Mouse (Mus musculus) embryonic facial prominence, embryonic 10.5 days (tissue): Measurements from ENCODE around the gene Hmces. TPM values are rescaled to one million over a fixed set of nuclear protein-coding genes. Genes with fewer than 3 reads are reported as not detected.

Source experiments
- DNase-seq: peaks from one replicate; pipeline ENCODE4 v3.0.0-alpha.2; 2017; ENCODE audit warnings: low spot score
- H3K27ac ChIP-seq: fragments of 300-500 bp; sonication (generic); replicated peaks from 2 replicates; pipeline ENCODE4 v1.5.1; 2016; ENCODE audit warnings: mild to moderate bottlenecking
- H3K27me3 ChIP-seq: fragments of 300-500 bp; sonication (generic); replicated peaks from 2 replicates; pipeline ENCODE4 v1.6.1; 2016; ENCODE audit warnings: low read depth, mild to moderate bottlenecking; ENCODE audit not compliant: poor library complexity, severe bottlenecking
- H3K36me3 ChIP-seq: fragments of 300-500 bp; sonication (generic); replicated peaks from 2 replicates; pipeline ENCODE4 v1.6.1; 2016; ENCODE audit warnings: mild to moderate bottlenecking, moderate library complexity
- H3K4me1 ChIP-seq: fragments of 300-500 bp; sonication (generic); 2 replicates; pipeline ENCODE4 v1.6.1; 2016
- H3K4me3 ChIP-seq: fragments of 300-500 bp; sonication (generic); 2 replicates; pipeline ENCODE4 v1.5.1; 2016; ENCODE audit warnings: mild to moderate bottlenecking, moderate library complexity
- H3K9me3 ChIP-seq: fragments of 300-500 bp; sonication (generic); 2 replicates; pipeline ENCODE4 v1.6.1; 2016; ENCODE audit warnings: mild to moderate bottlenecking
- WGBS: fragments of 180-500 bp; shearing (Covaris S2); methylation state at CpG from one replicate; pipeline ENCODE4 v1.1.7; 2016; 5-methylcytosine and 5-hydroxymethylcytosine counted together
- polyA plus RNA-seq: library from polyadenylated mRNA; unstranded; fragments of >200 nt; fragmentation: Nextera tagmentation; extraction: Ambion mirVana; gene quantifications from 2 replicates; pipeline ENCODE4 v1.2.1, GENCODE M21; 2016

Hmces gene
- polyA plus RNA-seq, 1 experiment from 2014 or later, result 67.1 TPM

DNA sequence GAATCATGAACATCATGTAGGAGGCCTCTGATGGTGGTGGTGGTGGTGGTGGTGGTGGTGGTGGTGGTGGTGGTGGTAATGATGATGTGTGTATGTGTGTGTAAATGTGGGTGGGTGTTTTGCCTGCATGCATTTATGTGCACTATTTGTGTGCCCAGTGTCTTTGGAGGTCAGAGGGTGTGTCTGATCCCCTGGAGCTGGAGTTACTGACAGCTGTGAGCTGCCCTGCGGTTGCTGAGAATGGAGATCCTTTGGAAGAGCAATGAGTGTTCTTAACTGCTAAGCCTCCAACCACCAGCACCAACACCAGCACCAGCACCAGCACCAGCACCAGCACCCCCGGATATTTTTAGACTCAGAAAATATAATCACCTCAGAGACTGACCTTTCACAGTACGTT, 31.5 kb upstream of the Hmces start:
- Histone ChIP-seq H3K36me3 (no peaks in the 10 kb centered on the region), H3K27ac (no peak overlapping the region), H3K9me3 (no peaks in the 10 kb centered on the region), H3K4me1 (peaks cover 7% of the 10 kb centered on the region), H3K27me3 (no peaks in the 10 kb centered on the region), H3K4me3 (no peak overlapping the region)
- 84% methylated on average over 3 of the region's 3 CpGs for WGBS
- DNase-seq, result no peak

- Histone ChIP-seq H3K9me3 (no peaks in the 10 kb centered on the region), H3K27ac (no peak overlapping the region), H3K4me3 (no peak overlapping the region), H3K36me3 (no peaks in the 10 kb centered on the region), H3K27me3 (no peaks in the 10 kb centered on the region), H3K4me1 (peaks cover 7% of the 10 kb centered on the region)
- DNase-seq, result no peak
- 71% methylated on average over 4 of the region's 4 CpGs for WGBS
These were observed 30.9 kb upstream of the Hmces start for GRCm38 (mm10) chr6:87882816-87883215.

- DNase-seq, result no peak
- Histone ChIP-seq H3K9me3 (no peaks in the 10 kb centered on the region), H3K4me1 (peaks cover 10% of the 10 kb centered on the region), H3K27ac (no peak overlapping the region), H3K36me3 (peaks cover 29% of the 10 kb centered on the region), H3K4me3 (no peak overlapping the region), H3K27me3 (no peaks in the 10 kb centered on the region)
- 82% methylated on average over 1 of the region's 1 CpGs for WGBS
These were observed 27.0 kb upstream of the Hmces start for GRCm38 (mm10) chr6:87886721-87887120.

DNA sequence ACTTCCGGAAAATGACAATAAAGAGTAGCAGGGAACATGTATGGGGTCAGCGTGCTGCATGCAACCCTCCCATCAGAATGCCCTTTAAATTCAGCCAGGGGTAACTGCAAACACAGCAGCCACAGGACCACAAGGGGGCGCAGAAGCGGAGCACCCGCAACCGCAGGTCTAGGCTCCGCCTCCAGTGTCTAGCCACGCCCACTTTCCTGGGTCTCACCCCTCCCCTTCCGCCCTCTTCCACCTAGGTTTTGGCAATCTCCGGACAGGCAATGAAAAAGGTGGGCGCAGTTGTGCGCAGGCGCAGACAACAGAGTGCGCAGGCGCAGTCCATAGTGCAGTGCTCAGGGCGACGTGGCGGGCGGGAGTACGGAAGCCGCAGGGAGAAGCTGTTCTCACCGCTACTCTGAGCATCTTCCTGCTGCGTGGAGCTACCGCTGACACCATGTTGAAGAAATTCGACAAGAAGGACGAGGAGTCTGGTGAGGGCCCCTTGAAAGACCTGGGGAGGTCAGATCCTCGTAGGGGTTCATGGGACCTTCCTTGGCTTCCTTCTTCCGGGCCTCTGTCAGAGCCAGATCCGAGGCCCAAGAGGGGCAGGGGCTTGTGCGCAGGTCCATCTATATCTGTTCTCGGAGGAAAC, 26.0 kb upstream of the Hmces start, which contains the start of gene Copg1:
Gene Copg1, plus strand, starts transcription at position 221 of the 640 bp plus-strand sequence.
- peak; percentile 100 for DNase-seq
- Histone ChIP-seq H3K27me3 (no peaks in the 10 kb centered on the region), H3K4me3 (peak within 1 kb of the TSS; percentile 89), H3K36me3 (peaks cover 39% of the 10 kb centered on the region), H3K9me3 (no peaks in the 10 kb centered on the region), H3K4me1 (peaks cover 10% of the 10 kb centered on the region), H3K27ac (peak within 1 kb of the TSS; percentile 90)
- WGBS, result under 1% methylated on average over 31 of the region's 31 CpGs

GRCm38 (mm10) chr6:87893931-87894330, 19.8 kb upstream of the Hmces start:
- H3K4me1 ChIP-seq, result peaks cover 2% of the 10 kb centered on the region
- H3K9me3 ChIP-seq, result no peaks in the 10 kb centered on the region
- no peak for DNase-seq
- WGBS, result 94% methylated on average over 7 of the region's 7 CpGs
- H3K4me3 ChIP-seq, result no peak overlapping the region
- H3K27me3 ChIP-seq, result no peaks in the 10 kb centered on the region
- H3K27ac ChIP-seq, result no peak overlapping the region
- H3K36me3 ChIP-seq, result peaks cover 100% of the 10 kb centered on the region

- WGBS, result 96% methylated on average over 10 of the region's 10 CpGs
- Histone ChIP-seq H3K4me1 (no peaks in the 10 kb centered on the region), H3K9me3 (no peaks in the 10 kb centered on the region), H3K4me3 (no peak overlapping the region), H3K27me3 (no peaks in the 10 kb centered on the region), H3K36me3 (peaks cover 100% of the 10 kb centered on the region), H3K27ac (no peak overlapping the region)
- no peak for DNase-seq
These were observed 15.7 kb upstream of the Hmces start for GRCm38 (mm10) chr6:87898028-87898427.

GRCm38 (mm10) chr6:87906632-87907031, 7.1 kb upstream of the Hmces start:
- Histone ChIP-seq H3K27ac (no peak overlapping the region), H3K9me3 (no peaks in the 10 kb centered on the region), H3K36me3 (peaks cover 99% of the 10 kb centered on the region), H3K4me3 (no peak overlapping the region), H3K4me1 (no peaks in the 10 kb centered on the region), H3K27me3 (no peaks in the 10 kb centered on the region)
- WGBS, result 67% methylated on average over 5 of the region's 5 CpGs
- DNase-seq, result peak; percentile 23

GRCm38 (mm10) chr6:87909181-87909580, 4.6 kb upstream of the Hmces start:
- 89% methylated on average over 6 of the region's 6 CpGs for WGBS
- H3K4me3 ChIP-seq, result no peak overlapping the region
- H3K9me3 ChIP-seq, result no peaks in the 10 kb centered on the region
- H3K27me3 ChIP-seq, result no peaks in the 10 kb centered on the region
- no peak overlapping the region for H3K27ac ChIP-seq
- H3K4me1 ChIP-seq, result peaks cover 10% of the 10 kb centered on the region
- no peak for DNase-seq
- peaks cover 91% of the 10 kb centered on the region for H3K36me3 ChIP-seq

DNA sequence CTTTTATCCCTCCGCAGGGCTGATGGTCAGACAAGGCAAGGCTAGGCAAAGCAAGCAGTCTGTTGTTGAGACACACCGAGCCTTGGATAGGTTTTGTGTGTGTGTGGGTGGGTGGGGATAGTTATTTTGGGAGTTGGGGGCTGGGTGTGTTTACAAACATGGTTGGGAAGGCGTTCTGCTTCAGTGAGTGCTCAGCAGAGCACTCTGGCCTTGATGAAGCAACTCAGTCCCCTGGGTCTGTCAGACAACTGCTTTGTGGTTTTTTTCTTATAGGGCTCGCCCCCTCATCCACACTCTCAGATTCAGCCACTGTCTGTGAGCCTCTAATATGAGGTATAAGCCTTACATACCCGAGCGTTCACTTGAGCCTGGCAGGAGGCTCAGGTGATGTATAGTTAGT, 2.2 kb upstream of the Hmces start:
- WGBS, result 86% methylated on average over 6 of the region's 6 CpGs
- Histone ChIP-seq H3K36me3 (peaks cover 76% of the 10 kb centered on the region), H3K4me1 (peaks cover 22% of the 10 kb centered on the region), H3K9me3 (no peaks in the 10 kb centered on the region), H3K4me3 (no peak overlapping the region), H3K27me3 (no peaks in the 10 kb centered on the region), H3K27ac (no peak overlapping the region)
- no peak for DNase-seq

DNA sequence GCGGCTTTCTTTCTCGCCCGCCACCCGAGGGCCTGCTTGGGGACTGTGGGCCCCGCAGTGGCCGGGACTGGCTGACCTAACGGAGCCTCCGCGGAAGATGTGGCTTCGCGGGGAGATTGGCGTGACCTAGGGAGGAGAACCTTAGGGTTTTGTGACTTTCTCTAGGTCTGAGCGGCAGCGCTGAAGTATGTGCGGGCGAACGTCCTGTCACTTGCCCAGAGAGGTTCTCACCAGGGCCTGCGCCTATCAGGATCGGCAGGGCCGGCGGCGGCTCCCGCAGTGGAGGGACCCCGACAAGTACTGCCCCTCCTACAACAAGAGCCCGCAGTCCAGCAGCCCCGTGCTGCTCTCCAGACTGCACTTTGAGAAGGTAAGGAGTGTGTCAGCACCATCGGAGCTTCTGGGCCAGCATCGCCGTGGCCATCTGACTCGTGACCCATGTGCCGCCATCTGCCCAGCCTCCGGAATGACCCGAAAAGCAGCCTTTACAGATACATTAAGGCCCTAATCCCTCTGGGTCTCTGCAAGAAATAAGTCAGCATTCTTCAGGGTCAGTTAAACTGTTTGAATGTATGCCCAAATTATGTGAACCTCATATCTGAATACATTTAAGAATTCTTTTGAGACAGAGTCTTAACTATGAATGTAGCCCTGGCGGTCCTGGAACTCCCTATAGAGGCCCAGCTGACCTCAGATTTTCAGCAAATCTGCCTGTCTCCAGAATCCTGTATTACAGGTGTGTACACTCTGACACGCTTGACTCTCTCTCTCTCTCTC, 779 bp downstream of the Hmces start:
- Histone ChIP-seq H3K4me3 (peak overlapping the region; percentile 94), H3K4me1 (peaks cover 22% of the 10 kb centered on the region), H3K9me3 (no peaks in the 10 kb centered on the region), H3K36me3 (peaks cover 76% of the 10 kb centered on the region), H3K27me3 (no peaks in the 10 kb centered on the region), H3K27ac (peak overlapping the region; percentile 91)
- WGBS, result 4% methylated on average over 35 of the region's 35 CpGs
- peak; percentile 74 for DNase-seq

DNA sequence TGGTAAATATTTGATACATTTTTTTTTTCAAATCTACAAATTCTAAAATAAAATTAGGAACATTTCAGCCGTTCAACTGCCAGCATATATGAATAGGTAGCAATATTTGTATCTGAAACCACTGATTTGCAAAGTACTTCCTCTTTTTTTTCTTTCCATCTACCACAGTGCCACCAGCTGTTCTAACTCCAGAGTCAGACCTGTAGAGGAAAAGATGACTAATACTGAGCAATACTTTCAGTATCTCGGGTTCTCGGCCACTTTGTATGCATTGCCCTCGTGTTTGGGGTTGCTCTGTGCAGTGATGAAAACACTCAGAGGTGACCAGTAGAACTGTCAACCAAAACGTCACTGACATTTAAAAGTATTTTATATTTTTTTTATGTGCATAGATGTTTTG, 2.2 kb downstream of the Hmces start:
- Histone ChIP-seq H3K36me3 (peaks cover 76% of the 10 kb centered on the region), H3K4me3 (no peak overlapping the region), H3K27ac (no peak overlapping the region), H3K27me3 (no peaks in the 10 kb centered on the region), H3K4me1 (peaks cover 22% of the 10 kb centered on the region), H3K9me3 (no peaks in the 10 kb centered on the region)
- WGBS, result 91% methylated on average over 5 of the region's 5 CpGs
- DNase-seq, result no peak

GRCm38 (mm10) chr6:87921201-87921600, 7.5 kb downstream of the Hmces start:
- no peaks in the 10 kb centered on the region for H3K4me1 ChIP-seq
- peaks cover 95% of the 10 kb centered on the region for H3K36me3 ChIP-seq
- no peaks in the 10 kb centered on the region for H3K9me3 ChIP-seq
- H3K27me3 ChIP-seq, result no peaks in the 10 kb centered on the region
- no peak for DNase-seq
- no peak overlapping the region for H3K27ac ChIP-seq
- WGBS, result 93% methylated on average over 4 of the region's 4 CpGs
- no peak overlapping the region for H3K4me3 ChIP-seq

DNA sequence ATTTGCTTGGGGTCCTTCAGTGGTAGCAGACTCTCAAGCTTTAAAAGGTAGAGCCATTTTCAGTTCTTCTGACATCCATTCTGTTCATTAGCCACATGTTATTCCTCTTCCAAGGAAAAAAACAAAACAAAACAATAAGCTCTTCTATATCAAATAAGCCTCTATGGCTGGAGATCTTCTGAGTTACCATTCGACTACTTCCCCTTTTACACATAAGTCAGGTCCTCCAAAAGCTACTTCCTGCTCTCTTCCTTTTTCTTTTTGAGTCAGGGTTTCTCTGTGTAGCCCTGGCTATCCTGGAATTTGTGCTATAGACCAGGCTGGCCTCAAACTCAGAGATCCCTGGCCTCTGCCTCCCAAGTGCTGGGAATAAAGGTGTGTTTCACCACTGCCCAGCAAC, 9.9 kb downstream of the Hmces start:
- Histone ChIP-seq H3K27ac (no peak overlapping the region), H3K27me3 (no peaks in the 10 kb centered on the region), H3K4me3 (no peak overlapping the region), H3K4me1 (no peaks in the 10 kb centered on the region), H3K36me3 (peaks cover 87% of the 10 kb centered on the region), H3K9me3 (no peaks in the 10 kb centered on the region)
- no peak for DNase-seq
- WGBS, result 81% methylated on average over 1 of the region's 1 CpGs
